Mouse (Mus musculus) layer of hippocampus, postnatal 10 days (tissue): ENCODE data around the gene Erbin. TPM values are rescaled to one million over a fixed set of nuclear protein-coding genes. Genes with fewer than 3 reads are reported as not detected.

Source experiments
- DNase-seq, 2 experiments: peaks; one replicate each; pipeline ENCODE4 v3.0.0; 2021; ENCODE audit warnings: low spot score in 2 of 2
- total RNA-seq, 2 experiments: library from RNA; stranded (reverse); gene quantifications; 2 replicates each; pipeline ENCODE4 v1.2.3; 2021

Erbin gene
- total RNA-seq, 2 experiments from 2014 or later = 35.0 to 37.3 TPM

DNA sequence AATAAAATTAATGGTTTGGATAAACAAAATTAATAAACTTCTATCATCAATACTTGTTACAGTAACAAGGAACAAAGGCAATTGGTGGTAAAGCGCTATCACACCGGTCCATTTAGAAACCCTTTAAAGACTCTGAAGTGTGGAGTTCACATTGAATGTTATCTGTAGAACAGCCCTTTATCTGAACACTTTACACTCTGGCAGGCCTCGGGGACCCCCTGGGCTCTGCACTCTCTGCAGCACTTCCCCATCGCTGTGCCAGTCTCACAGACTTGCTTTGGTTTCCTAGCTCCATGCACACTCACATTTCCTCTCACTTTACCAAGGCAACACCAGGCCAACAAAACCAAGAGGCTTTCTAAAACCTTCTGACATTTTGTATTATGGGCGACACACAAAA, 100.9 kb downstream of the Erbin start:
- DNase-seq = no peak

DNA sequence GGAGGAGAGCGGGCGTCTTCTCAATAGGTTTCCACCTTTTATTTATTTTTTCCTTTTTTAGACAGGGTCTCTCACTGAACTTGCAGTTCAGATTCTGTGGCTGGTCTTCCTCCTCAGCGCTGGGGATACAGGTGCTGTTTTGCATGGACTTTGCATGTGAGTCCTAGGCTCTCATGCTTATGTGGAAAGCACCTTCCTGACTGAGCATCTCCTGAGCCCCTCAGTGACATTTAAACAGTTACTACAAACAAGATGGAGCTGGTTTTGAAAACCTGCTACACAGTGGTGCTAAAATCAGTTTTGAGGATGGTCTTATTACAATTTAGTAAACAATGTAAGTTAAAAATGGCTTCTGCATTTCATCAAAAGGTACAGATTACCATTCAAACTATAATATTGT, 102.4 kb downstream of the Erbin start:
- no peak for DNase-seq

DNA sequence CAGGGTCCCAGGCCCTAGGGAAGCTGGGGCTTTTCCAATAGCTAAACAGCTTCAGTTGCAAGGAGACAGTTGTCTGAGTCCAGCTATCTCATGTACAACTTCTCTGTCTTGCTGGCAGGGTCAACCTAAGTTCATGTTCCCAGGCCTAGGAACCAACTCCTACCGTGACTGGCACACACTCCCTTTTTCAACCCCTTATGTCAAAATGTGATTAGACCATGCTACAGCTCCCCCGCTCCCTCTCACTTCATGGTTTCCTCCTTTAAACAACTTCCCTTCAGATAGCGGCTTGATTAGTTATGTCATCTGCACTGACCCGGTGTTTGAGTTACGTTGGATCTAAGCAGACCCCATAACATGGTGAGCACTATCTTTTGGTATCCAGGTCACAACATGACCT, 112.8 kb downstream of the Erbin start:
- DNase-seq = no peak

DNA sequence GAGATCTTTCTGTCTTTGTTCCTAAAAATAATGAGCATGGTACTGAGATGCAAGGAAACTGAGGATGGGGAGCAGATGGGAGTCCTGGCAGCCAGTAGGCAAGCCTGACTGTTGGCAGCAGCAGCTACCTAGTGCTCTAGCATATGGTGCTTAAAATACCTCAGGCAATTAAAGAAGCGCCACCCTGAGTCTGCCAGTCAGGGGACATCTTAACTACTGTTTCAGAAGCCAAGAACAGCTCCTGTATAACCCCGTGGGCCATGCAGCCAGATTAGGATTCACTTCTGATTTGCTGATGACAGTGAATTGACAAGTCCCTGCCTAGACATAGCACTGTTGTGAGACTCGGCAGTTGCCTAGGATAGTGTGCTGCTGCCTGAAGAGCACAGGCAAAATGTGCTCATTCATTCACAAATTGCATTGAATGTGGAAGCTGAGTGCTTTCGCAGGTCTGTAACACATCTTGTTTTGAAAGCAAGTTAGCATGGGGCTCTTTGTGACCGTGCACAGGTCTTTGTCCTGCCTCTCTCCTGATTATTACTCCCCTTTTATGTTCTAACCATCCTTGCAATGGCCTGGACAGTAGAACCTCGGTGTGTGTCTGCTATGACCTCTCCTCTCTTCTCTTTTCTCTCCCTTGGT, 114.0 kb downstream of the Erbin start:
- peak; percentile 20 to 33 for DNase-seq

DNA sequence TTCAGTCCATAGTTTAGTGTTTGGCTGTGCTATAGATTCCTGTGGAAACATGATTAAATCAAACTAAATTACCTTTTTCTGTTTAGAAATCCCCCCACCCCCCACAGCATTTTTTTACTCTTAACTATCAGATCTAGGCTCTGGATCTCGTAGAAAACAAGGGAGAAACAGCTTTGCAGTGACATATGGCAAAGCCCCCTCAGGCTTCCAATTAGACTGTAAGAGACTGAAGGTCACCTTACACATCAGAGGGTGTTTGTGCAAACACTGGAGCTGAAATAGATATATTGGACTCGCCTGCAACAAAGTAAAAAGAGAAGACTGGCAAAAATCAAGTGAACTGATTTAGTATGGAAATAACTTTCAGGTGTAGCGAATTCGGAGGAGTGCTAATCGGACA, 116.6 kb downstream of the Erbin start:
- no peak for DNase-seq

DNA sequence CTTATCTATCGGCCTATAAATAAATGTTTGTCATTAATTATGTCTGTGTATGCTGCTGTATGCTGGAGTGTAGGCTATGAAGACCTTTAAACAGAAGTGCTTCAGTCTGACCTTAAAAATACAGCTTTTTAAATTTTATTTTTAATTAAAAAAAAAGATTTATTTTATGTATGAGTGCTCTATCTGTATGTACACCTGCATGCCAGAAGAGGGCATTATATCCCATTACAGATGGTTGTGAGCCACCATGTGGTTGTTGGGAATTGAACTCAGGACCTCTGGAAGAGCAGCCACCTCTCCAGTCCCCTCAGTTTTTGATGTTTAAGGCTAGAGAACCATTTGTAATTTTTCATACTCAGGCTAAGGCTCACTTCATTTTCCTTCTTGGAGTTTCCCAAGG, 119.3 kb downstream of the Erbin start:
- no peak for DNase-seq

DNA sequence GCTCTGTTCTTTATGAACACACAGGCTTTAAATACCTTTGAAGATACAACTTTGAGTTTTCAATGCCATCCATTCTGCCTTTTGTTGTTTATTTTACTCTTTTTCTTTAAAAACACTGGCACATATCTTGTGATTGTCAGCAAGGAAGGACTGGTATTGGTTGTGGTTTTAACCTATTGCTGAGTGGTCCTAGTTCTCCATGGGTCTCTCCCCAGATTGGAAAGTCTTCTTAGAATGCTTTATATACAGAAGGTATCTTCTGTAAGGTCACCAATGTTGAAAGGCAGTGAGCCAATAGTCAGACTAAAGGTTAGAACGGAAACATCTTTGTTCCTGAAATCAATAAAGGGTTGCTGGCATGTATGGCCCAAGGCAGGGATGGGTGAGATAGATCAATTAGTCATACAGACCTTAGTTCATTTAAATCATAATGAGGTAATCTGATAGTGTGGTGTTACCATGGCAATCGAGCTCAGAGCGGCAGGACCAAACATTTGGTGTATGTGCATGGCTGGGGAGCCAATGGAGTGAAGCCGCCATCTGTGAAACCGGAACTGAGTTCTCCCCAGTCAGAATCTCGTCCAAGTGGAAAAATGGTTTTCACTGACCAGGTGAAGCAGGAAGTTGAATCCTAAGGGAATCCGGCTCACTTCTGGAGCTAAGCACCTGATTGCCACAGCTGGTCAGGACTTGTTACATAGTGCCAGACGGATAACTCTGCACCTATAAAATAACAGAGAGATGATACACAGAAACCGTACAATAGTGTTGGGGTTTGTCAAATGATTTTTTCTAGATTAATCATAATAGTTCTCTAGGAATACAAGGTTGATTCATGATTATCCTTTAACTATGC, 125.4 kb downstream of the Erbin start:
- DNase-seq = no peak

DNA sequence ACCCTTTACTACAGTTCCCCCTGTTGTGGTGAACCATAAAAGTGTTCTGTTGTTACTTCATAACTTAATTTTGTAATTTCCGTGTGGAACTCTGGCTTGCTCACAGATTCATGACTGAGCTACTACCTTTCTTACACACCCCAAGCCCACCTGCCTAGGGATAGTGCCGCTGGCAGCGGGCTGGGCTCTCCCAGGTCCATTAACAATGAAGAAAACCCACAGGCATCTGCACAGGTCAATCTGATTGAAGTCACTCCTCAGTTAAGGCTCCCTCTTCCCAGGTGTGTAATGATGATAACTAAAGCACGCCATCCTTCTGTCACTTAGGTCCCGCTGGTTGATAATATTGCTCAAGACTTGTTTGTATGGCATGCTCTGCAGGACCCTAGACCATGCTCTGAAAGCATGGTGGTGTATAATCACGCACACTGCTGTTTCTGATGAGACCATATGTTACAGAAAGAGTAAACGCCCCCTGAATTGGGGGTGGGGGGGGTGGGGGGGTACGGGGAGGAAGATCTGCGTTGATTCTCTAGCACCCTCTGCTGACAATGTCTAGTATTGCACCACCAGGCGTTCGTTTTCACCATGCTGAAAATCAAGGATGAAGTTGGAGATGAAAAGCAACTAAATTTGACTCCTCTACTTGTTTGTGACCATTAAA, 140.3 kb downstream of the Erbin start:
- DNase-seq = peak; percentile 59 to 65

DNA sequence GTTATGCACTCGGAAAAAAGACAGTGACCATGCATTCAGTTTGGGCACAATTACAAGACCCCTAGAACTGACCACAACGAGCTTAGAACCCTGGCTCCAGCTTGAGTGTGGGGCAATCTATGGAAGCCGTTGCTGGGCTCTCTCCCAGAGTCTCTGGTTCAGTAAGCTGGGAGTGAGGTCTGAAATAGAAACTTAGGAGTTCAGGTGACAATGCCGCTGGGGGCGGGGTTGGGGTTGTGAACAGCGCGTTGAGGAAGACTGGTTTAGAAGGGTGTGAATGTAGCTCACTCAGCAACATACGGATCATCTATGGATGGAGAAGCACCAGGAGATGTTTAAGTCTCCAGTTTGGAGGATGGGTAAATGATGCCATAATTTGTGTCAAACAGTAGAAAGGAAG, 143.2 kb downstream of the Erbin start:
- no peak for DNase-seq

DNA sequence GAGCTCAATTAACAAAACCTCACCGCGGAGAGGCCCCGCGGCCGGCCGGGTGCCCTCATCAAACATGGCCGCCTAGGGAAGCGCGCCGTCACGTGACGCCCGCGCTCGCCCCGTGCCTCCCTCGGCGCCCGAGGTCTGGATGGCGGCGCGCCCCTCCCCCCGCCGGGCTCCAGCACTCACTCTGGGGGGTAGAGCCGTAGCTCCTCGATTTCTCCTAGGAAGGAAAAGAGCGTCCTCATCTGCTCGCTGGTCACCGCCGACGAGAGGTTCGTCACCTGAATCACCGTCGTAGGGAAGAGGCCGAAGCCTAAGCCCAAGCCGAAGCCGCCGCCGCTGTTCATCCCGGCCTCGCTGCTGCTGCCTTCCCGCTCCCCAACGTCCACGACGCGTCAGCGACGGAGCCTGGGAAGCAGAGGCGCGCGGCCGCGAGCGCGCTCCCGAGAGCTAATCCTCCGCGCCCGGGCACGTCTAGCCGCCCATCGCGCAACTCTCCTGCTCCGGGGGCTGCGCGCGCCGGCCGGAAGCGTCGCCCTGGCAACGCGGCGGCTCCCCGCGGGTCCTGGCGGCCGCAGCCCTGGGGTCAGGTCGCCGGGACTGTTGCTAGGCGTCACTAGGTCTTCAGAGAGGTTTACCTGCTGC, 146.1 kb downstream of the Erbin start, which contains the start of gene Srek1:
TSS of gene Srek1 (minus strand) at position 490 of the 639 bp plus-strand sequence.
- DNase-seq = peak; percentile 96 to 97

DNA sequence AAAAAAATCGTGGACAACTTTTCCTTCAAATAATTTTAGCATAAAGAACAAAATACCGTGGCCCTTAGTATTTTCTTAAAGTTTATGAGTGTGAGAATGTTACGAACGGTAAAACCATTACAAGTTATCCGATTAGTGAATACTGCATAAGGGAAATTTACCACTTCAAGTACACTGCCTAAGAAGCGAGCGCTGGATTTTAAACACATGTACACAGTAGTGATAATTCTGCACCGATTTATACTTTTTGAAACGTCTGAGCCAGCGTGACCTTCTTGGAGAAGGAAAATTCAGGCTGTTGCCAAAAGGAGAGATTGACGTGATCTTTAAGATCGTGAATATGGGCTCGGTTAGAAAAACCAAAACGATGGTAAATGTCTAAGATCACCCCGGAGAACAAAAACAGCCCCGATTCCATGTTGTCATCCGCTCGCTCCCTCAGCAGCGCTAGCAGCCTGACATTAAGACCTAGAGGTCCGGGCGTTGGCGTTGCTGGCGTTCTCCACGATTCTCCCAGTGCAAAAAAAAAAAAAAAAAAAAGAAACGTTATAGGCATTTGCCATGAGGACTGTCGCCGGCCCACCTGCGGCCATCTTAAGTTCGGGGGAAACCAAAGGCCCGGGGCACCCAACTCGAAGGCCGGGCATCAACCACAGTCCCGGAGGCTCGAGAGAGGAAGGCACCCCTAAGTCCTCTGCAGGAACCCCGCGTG, 146.8 kb downstream of the Erbin start:
- no peak for DNase-seq

DNA sequence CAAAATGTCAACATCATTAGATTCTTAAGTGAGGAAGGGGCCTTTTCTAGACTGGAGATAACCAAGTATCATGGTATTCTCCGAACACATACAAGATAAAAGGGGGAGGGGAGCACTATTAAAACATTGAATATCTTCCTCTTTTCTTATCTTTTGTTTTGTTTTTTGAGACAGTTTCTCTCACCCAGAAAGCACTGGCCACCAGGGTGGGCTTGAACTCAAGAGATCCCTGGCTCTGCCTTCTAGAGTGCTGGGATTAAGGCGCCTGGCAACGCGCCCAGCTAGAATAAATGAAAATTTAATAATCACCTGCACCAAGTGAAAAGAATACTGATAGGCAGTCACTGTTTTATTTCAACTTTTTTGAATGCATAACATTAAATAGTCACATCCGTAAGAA, 147.4 kb downstream of the Erbin start:
- DNase-seq = no peak

DNA sequence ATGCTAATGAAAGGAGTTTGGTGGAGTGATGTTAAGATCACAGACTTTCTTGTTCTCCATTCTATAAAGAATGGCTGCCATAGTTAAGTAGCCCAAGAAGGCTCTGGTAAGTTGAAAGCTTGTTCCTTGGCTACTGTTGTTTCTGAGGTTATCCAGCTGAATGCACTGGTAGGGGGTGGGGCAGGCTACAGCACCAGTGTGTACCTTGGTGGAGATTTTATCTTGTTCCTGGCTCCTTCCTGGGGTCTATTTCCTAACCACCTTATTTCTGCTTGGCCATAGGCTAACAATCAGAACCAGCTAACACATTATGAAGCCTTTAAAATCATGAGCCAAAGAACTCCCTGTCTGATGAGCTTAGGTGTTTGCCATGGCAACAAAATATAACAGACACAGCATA, 149.5 kb downstream of the Erbin start:
- DNase-seq = no peak

Other genes with a start within 250 kb of the Erbin start
- 10 to 100 TPM; 86.5 to 96.0 TPM for gene Srek1, start 145.9 kb downstream of the Erbin start, total RNA-seq
- 10 to 100 TPM; 43.4 to 50.8 TPM for gene Nln, start 189.1 kb upstream of the Erbin start, total RNA-seq
- gene Sgtb, start 189.2 kb upstream of the Erbin start, total RNA-seq = 10 to 100 TPM; 56.7 to 62.0 TPM